Mouse (Mus musculus): ENCODE measurements around the gene Dcun1d4. TPM values are rescaled to one million over a fixed set of nuclear protein-coding genes. Genes with fewer than 3 reads are reported as not detected.

Gene Dcun1d4
- polyA plus RNA-seq, 1 experiment from 2014 or later: 53.0 TPM

DNA sequence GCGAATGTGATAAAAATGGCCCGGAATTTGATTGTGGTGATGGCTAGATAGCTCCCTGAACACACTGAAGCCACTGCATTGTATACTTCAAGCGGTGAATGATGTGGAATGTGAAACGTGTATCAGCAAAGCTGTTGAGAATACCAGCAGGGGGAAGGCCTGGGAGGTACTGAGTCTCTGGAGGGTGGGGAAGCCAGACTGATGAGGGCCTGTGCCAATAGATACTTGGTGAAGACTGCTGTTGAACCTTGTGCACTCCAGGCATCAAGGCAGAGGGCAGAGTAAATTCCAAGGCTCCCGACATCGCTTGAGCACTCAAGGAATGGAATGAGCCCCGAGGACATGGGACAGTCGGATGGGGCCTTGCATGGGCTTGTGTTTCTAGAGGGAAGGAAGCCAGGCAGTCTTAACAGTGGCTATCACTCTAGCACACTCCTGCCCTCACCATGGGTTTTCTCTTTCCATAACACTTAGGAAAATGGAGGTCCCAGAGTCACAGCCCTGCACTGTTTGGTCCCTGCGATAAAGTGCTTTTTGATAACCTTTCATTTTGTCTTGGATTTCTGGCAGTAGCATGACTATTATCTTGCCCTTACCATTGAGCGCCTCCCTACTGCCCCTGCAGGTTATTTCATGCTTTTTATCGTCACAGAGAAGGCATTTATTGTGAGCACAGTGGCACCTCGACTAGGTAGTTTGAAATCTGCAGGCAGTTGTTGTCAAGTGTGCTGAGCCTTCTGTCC is 22.4 kb downstream of the Dcun1d4 start:
- Histone ChIP-seq H3K4me1 (replicated peaks) (peaks cover 40% of the 10 kb centered on the region), H3K27ac (no peak overlapping the region), H3K4me3 (no peak overlapping the region), H3K36me3 (no peaks in the 10 kb centered on the region), H3K9ac (no peak overlapping the region), H3K9me3 (no peaks in the 10 kb centered on the region), H3K27me3 (no peaks in the 10 kb centered on the region), H3K4me2 (no peak overlapping the region)
- 72% methylated on average over 12 of the region's 12 CpGs for WGBS
- no peak for ATAC-seq (ENCODE audit: low FRiP score)

DNA sequence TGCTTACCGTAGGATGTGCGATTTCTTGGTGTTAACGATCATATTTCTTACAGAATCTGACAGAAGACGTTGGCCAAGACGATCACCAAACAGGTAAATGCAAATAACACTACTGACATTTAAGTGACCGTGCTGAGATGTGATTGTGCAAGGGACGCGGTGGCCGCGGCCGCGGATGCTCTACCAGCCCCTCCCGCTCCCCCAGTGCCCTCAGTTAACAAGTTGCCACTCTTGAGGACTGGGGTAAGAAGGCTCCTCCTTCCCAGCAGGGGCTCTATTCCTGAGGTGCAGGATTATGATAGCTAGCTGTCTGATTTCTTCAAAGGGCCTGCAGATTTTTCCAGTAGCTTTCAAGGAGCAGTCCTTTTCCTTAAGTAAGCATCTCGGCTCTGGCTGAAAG is 30.3 kb downstream of the Dcun1d4 start:
- peaks cover 35% of the 10 kb centered on the region for H3K36me3 ChIP-seq
- 89% methylated on average over 14 of the region's 14 CpGs for WGBS

GRCm38 (mm10) chr5:73512241-73512640 is 31.4 kb downstream of the Dcun1d4 start:
- H3K36me3 ChIP-seq: peaks cover 41% of the 10 kb centered on the region
- 100% methylated on average over 1 of the region's 1 CpGs for WGBS

More for the DNA sequence above, 30.3 kb downstream of the Dcun1d4 start:
- Histone ChIP-seq H3K4me3 (no peak overlapping the region), H3K9ac (no peak overlapping the region), H3K27ac (no peak overlapping the region), H3K4me2 (no peak overlapping the region), H3K27me3 (no peaks in the 10 kb centered on the region), H3K4me1 (replicated peaks) (peaks cover 21% of the 10 kb centered on the region), H3K9me3 (no peaks in the 10 kb centered on the region)
- ATAC-seq (ENCODE audit: low FRiP score): no peak

DNA sequence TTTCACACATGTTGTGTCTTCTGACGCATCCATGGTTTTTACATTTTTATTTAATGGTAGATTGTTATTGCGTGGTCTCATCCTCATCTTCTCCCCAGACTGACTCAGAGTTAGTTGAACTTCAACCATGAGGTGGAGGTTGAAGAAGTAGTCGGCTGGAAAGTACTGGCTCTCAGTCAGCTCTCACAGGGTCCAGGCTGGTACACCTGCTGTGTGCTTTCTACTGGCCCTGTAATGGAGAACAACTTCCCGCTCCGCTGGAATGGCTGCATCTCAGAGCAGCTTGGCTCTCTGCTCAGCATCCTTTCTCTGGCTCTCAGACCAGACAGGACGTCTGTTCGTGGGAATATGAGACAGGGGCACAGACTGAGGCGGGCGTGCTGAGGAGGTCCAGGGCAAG is 31.9 kb downstream of the Dcun1d4 start:
- peaks cover 46% of the 10 kb centered on the region for H3K36me3 ChIP-seq

More at GRCm38 (mm10) chr5:73512241-73512640, 31.4 kb downstream of the Dcun1d4 start:
- Histone ChIP-seq H3K4me3 (no peak overlapping the region), H3K4me2 (no peak overlapping the region), H3K9me3 (no peaks in the 10 kb centered on the region), H3K9ac (no peak overlapping the region), H3K27me3 (no peaks in the 10 kb centered on the region), H3K27ac (no peak overlapping the region), H3K4me1 (replicated peaks) (peaks cover 16% of the 10 kb centered on the region)
- ATAC-seq (ENCODE audit: low FRiP score): no peak

DNA sequence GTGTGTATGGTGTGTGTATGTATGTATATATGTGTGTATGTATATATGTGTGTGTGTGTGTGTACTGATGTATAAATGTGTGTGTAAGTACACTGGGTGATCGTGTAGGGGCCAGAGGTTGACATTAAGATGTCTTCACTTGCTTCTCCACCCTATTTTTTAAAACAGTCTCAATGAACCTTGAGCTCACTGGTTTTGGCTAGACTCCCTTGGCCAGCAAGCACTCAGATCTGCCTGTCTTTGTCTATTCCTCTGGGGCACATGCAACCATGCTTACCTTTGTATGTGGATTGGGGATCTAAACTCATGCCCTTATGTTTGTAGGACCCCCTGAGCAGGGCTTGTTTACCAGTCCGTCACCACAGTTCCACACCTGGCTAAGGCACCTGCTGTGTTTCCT is 33.4 kb downstream of the Dcun1d4 start:
- 94% methylated on average over 2 of the region's 2 CpGs for WGBS
- H3K4me3 ChIP-seq: no peak overlapping the region
- H3K36me3 ChIP-seq: peaks cover 59% of the 10 kb centered on the region

More for the DNA sequence above, 31.9 kb downstream of the Dcun1d4 start:
- Histone ChIP-seq H3K9ac (no peak overlapping the region), H3K27me3 (no peaks in the 10 kb centered on the region), H3K27ac (no peak overlapping the region), H3K4me3 (no peak overlapping the region), H3K9me3 (no peaks in the 10 kb centered on the region), H3K4me1 (replicated peaks) (peaks cover 13% of the 10 kb centered on the region; the same call in 1 of the 2 replicates), H3K4me2 (no peak overlapping the region)
- ATAC-seq (ENCODE audit: low FRiP score): no peak
- 81% methylated on average over 9 of the region's 9 CpGs for WGBS

DNA sequence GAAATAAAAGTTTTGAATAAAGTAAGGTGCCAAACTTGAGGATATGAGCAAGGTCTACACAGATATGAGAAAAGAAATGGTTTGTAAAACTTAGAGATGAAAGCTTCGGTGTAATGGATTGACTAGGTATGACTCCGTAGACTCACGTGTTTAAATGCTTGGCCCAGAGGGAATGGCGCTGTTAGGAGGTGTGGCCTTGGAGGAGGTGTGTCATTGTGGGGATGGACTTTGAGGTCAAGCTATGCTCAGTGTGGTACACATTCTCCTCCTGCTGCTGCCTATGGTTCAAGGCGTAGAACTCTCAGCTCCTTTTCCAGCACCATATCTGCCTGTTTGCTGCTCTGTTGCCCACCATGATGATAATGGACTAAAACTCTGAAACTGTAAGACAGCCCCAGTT is 36.5 kb downstream of the Dcun1d4 start:
- Histone ChIP-seq H3K27me3 (no peaks in the 10 kb centered on the region), H3K4me2 (no peak overlapping the region), H3K9me3 (no peaks in the 10 kb centered on the region), H3K27ac (no peak overlapping the region), H3K4me1 (replicated peaks) (no peaks in the 10 kb centered on the region), H3K9ac (no peak overlapping the region), H3K4me3 (no peak overlapping the region), H3K36me3 (peaks cover 58% of the 10 kb centered on the region)
- WGBS: 92% methylated on average over 5 of the region's 5 CpGs
- ATAC-seq (ENCODE audit: low FRiP score): no peak

More for the DNA sequence above, 33.4 kb downstream of the Dcun1d4 start:
- no peak overlapping the region for H3K4me2 ChIP-seq
- no peak for ATAC-seq (ENCODE audit: low FRiP score)
- no peak overlapping the region for H3K27ac ChIP-seq
- H3K9me3 ChIP-seq: no peaks in the 10 kb centered on the region
- no peak overlapping the region for H3K9ac ChIP-seq
- peaks cover 13% of the 10 kb centered on the region; the same call in 1 of the 2 replicates for H3K4me1 ChIP-seq (replicated peaks)
- no peaks in the 10 kb centered on the region for H3K27me3 ChIP-seq

DNA sequence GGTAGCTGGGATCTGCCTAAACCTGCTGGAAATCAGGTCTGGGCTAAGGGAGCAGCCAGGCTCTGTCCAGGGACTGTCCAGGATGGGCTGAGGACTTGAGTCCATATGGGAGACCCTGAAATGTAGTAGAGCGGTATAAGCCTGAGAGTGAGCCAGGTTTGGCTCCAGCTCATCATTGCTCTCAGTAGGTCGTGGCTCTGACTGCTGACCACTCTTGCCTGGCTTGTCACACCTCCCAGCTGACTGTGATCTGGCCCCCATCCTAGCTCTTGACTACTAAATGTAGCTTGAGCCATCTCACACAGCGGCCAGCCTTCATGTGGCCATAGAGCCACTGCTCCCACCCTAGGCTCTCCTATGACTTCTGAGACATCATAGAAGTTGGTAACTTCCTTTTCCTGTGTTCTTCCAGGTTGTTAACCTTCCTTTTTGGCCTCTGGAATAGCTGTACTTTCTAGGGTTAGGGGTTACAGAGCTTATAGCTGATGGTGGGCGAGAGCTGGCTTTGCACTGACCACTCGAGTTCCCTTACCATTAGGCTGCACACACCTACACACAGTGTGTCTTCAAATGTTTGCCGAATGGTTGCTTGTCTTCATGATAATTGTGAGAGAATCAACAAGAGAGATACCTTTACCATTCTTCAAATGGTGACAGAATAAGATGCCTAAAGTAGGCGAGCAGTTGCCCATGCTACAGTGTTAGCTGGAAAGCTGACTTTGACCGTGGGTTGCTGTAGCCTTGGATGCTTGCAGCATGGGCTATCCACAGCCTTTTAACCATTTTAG is 37.8 kb downstream of the Dcun1d4 start:
- Histone ChIP-seq H3K27me3 (no peaks in the 10 kb centered on the region), H3K36me3 (peaks cover 64% of the 10 kb centered on the region), H3K9me3 (no peaks in the 10 kb centered on the region), H3K4me2 (no peak overlapping the region), H3K4me3 (no peak overlapping the region), H3K9ac (no peak overlapping the region), H3K4me1 (replicated peaks) (no peaks in the 10 kb centered on the region), H3K27ac (no peak overlapping the region)
- no peak for ATAC-seq (ENCODE audit: low FRiP score)
- WGBS: 97% methylated on average over 8 of the region's 8 CpGs

DNA sequence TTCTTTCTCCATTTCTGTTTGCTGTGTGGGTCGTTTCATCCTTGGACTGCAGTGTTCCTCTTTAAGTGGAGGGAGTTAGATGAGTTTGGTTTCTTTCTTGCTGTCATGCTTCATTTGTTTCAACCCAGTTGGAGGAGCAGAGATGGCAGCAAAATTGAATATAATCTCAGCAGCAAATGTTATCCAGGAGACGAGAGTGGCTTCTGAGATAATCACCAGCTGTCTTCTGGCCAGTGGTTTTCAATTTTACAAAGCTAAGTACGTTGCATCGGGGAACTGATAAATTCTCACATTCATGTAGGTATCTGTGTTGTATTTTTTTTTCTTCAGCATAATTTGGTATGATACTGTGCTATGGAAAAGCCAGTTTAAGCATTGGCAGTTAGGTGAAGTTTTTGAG is 40.0 kb downstream of the Dcun1d4 start:
- Histone ChIP-seq H3K27me3 (no peaks in the 10 kb centered on the region), H3K9ac (no peak overlapping the region), H3K9me3 (no peaks in the 10 kb centered on the region), H3K27ac (no peak overlapping the region), H3K36me3 (peaks cover 66% of the 10 kb centered on the region), H3K4me2 (no peak overlapping the region), H3K4me1 (replicated peaks) (no peaks in the 10 kb centered on the region), H3K4me3 (no peak overlapping the region)
- 71% methylated on average over 4 of the region's 4 CpGs for WGBS
- ATAC-seq (ENCODE audit: low FRiP score): no peak

DNA sequence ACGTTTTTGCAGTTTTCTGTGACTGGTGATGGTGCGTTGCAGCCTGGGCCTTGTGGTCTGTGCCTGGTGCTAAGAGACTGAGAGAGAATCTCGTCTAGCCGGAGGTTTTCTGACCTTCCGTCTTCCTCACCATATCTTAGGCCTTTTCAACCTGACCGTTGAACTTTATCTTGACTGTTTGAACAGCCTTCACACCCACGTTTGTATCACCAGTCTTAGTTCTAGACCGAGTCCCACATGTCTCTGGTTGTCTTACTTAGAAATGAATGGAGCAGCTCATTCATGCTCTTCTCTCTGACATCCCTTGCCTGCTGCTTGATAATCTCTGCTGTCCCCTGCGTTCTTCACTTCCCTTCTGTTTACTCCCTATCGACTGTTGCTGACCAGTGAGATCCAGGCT is 42.4 kb downstream of the Dcun1d4 start:
- 88% methylated on average over 10 of the region's 10 CpGs for WGBS
- no peak overlapping the region for H3K4me3 ChIP-seq
- H3K27ac ChIP-seq: no peak overlapping the region
- peaks cover 62% of the 10 kb centered on the region for H3K36me3 ChIP-seq
- H3K4me1 ChIP-seq (replicated peaks): no peaks in the 10 kb centered on the region
- no peak overlapping the region for H3K9ac ChIP-seq
- ATAC-seq (ENCODE audit: low FRiP score): no peak
- no peak overlapping the region for H3K4me2 ChIP-seq
- no peaks in the 10 kb centered on the region for H3K27me3 ChIP-seq
- no peaks in the 10 kb centered on the region for H3K9me3 ChIP-seq

- peaks cover 63% of the 10 kb centered on the region for H3K36me3 ChIP-seq
These were observed 43.6 kb downstream of the Dcun1d4 start for GRCm38 (mm10) chr5:73524300-73525000.

GRCm38 (mm10) chr5:73532222-73532621 is 51.4 kb downstream of the Dcun1d4 start:
- ATAC-seq (ENCODE audit: low FRiP score): no peak
- Histone ChIP-seq H3K4me2 (no peak overlapping the region), H3K27me3 (no peaks in the 10 kb centered on the region), H3K27ac (no peak overlapping the region), H3K9ac (no peak overlapping the region), H3K4me1 (replicated peaks) (no peaks in the 10 kb centered on the region), H3K9me3 (no peaks in the 10 kb centered on the region), H3K4me3 (no peak overlapping the region), H3K36me3 (peaks cover 66% of the 10 kb centered on the region)
- 91% methylated on average over 1 of the region's 1 CpGs for WGBS

More at GRCm38 (mm10) chr5:73524300-73525000, 43.6 kb downstream of the Dcun1d4 start:
- ATAC-seq (ENCODE audit: low FRiP score): no peak
- Histone ChIP-seq H3K9me3 (no peaks in the 10 kb centered on the region), H3K9ac (no peak overlapping the region), H3K4me2 (no peak overlapping the region), H3K27ac (no peak overlapping the region), H3K4me3 (no peak overlapping the region), H3K27me3 (no peaks in the 10 kb centered on the region), H3K4me1 (replicated peaks) (no peaks in the 10 kb centered on the region)
- WGBS: 83% methylated on average over 4 of the region's 4 CpGs

- Histone ChIP-seq H3K36me3 (peaks cover 73% of the 10 kb centered on the region), H3K27ac (no peak overlapping the region), H3K4me1 (replicated peaks) (no peaks in the 10 kb centered on the region), H3K27me3 (no peaks in the 10 kb centered on the region), H3K9me3 (no peaks in the 10 kb centered on the region), H3K9ac (no peak overlapping the region), H3K4me3 (no peak overlapping the region), H3K4me2 (no peak overlapping the region)
- no peak for ATAC-seq (ENCODE audit: low FRiP score)
- 84% methylated on average over 9 of the region's 9 CpGs for WGBS
These were observed 52.1 kb downstream of the Dcun1d4 start for GRCm38 (mm10) chr5:73532879-73533278.

Measured in hindbrain, embryonic 13.5 days (tissue).